Mouse (Mus musculus): ENCODE measurements around the gene Vmp1.

DNA sequence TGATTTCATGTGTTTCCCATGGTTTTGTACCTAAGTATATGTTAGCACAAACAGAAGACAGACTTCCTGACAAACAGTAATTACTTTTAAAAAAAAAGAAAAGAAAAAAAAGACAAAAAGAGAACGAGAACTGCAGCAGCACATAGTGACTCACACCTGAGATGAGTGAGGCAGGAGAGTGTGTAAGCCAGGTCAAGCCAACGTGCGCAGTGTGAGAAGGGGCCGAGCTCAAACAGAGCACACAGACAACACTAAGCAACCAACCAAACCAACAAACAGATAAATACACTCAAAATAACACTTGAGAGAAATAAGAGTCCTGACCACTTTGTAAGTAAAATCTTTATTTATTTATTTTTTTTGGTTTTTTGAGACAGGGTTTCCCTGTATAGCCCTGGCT is 93.6 kb downstream of the Vmp1 start:
- TF ChIP-seq CTCF (IDR thresholded peaks at IDR 0.05; ENCODE audit: control insufficient read depth, insufficient read depth, insufficient read length) (no peak), MYOD1 (IDR thresholded peaks at IDR 0.05; ENCODE audit: control insufficient read depth, insufficient read length, low read depth) (no peak)

Data from C2C12 (cell line).